Mouse (Mus musculus) heart, adult 2 months (tissue): ENCODE results near the gene Zfx. TPM values are rescaled to one million over a fixed set of nuclear protein-coding genes. Genes with fewer than 3 reads are reported as not detected.

Source experiments
- DNase-seq, 2 experiments: peaks; one replicate each; pipeline ENCODE4 v3.0.0; 2021
- H3K27ac ChIP-seq: fragments of 200-600 bp; 2 replicates; pipeline ENCODE4 v1.8.1; 2022
- H3K27me3 ChIP-seq: fragments of 200-500 bp; 2 replicates; pipeline ENCODE4 v1.6.1; 2012; ENCODE audit warnings: mild to moderate bottlenecking, low read length, inconsistent platforms, mixed read lengths; ENCODE audit not compliant: control insufficient read depth, insufficient read depth
- H3K36me3 ChIP-seq: fragments of 200-500 bp; 2 replicates; pipeline ENCODE4 v1.6.1; 2012; ENCODE audit warnings: low read length, inconsistent platforms; ENCODE audit not compliant: control insufficient read depth, insufficient read depth
- H3K4me1 ChIP-seq: fragments of 200-500 bp; 2 replicates; pipeline ENCODE4 v1.6.1; 2011; ENCODE audit warnings: low read length; ENCODE audit not compliant: control insufficient read depth, insufficient read depth
- H3K4me3 ChIP-seq: fragments of 200-600 bp; 2 replicates; pipeline ENCODE4 v1.8.1; 2022
- H3K79me2 ChIP-seq: fragments of 200-500 bp; replicated peaks from 2 replicates; pipeline ENCODE4 v1.6.1; 2012; ENCODE audit warnings: mild to moderate bottlenecking, inconsistent platforms, low read length, moderate library complexity, mixed read lengths; ENCODE audit not compliant: control insufficient read depth, insufficient read depth
- H3K9ac ChIP-seq: fragments of 200-500 bp; 2 replicates; pipeline ENCODE4 v1.6.1; 2012; ENCODE audit warnings: low read depth, mild to moderate bottlenecking, control low read depth, inconsistent platforms, low read length, mixed read lengths
- CTCF ChIP-seq: fragments of 200-600 bp; IDR thresholded peaks from 2 replicates; pipeline ENCODE4 v1.8.1; 2022; ENCODE audit warnings: antibody characterized with exemption, mild to moderate bottlenecking, moderate library complexity
- EP300 ChIP-seq: fragments of 200-500 bp; IDR thresholded peaks from 2 replicates; pipeline ENCODE4 v1.6.1; 2011; ENCODE audit warnings: low read depth, low read length, control low read depth; ENCODE audit not compliant: insufficient read depth
- POLR2A ChIP-seq: fragments of 200-500 bp; IDR thresholded peaks from 2 replicates; pipeline ENCODE4 v1.6.1; 2011; ENCODE audit warnings: mild to moderate bottlenecking, low read depth, low read length, control low read depth; ENCODE audit not compliant: insufficient read depth
- WGBS: fragments of 180-500 bp; shearing (Covaris S2); methylation state at CpG from one replicate; pipeline ENCODE4 v1.1.7; 2018; 5-methylcytosine and 5-hydroxymethylcytosine counted together
- intact Hi-C: fragments of 180-260 bp; cut with DNase I; formaldehyde crosslinking; loops from one replicate; pipeline ENCODE4 v1.15.1; 2025
- polyA plus RNA-seq: library from polyadenylated mRNA; depleted of rRNA; stranded (reverse); fragments of >200 nt; gene quantifications from 2 replicates; pipeline ENCODE4 v1.2.3, GENCODE M21; 2012; rRNA removed
- total RNA-seq, 2 experiments: library from RNA; stranded (reverse); gene quantifications; 2 replicates each; pipeline ENCODE4 v1.2.3; 2021

The Zfx gene
- total and polyA plus RNA-seq, 3 experiments: 4.5 to 23.7 (median 18.8) TPM

DNA sequence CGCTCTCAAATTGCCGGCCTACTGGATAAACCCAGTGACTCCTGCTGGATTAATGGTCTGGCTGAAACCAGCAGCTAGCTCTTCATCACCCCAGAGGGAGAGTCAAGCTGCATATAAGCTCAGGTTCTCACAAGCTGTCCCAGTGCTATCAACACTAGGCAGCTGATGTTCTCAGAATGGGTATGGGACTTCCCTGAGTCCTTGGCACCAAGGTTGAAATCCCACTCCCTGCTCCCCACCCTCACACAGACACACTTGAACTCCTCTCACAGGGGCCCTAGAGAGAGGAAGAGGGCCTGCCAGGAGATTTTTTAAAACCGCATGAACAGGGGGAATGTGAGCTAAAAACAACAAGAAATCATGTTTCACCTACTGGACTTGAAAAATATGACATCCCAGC lies 74.5 kb downstream of the Zfx start:
- no peak for TF ChIP-seq CTCF
- TF ChIP-seq EP300: no peak
- TF ChIP-seq POLR2A: no peak
- intact Hi-C loops: loop anchor here (5.0 kb wide), 1 partner anchor 68 kb away; no protein-coding TSS in a partner anchor
- Histone ChIP-seq H3K9ac (no peak overlapping the region), H3K79me2 (no peaks in the 10 kb centered on the region), H3K27me3 (no peaks in the 10 kb centered on the region), H3K4me1 (no peaks in the 10 kb centered on the region; the same call in 1 of the 2 replicates), H3K27ac (no peak overlapping the region), H3K36me3 (no peaks in the 10 kb centered on the region), H3K4me3 (no peak overlapping the region)
- WGBS: 70% methylated on average over 3 of the region's 3 CpGs
- no peak for DNase-seq

DNA sequence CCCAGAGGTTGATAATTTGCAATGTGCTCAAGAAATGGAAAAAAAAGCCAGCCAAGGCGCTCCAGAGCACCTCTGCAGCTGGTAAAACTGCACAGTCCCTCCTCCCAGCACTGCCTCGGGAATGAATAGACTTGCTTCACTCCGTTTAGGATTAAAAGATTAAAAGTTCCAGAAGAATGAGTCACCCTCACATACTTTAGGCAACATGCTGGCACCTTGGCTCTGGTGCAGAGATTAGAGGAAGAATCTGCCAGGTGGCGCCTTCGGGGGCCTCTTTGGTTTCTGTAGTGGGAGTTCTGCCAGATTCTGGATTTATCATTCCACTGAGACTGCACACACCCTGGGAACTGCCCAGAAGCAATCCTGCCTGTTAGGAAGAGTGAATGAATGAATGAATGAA lies 75.5 kb downstream of the Zfx start:
- peak in 1 of 2 experiments; percentile 23 for DNase-seq
- no peaks in the 10 kb centered on the region for H3K79me2 ChIP-seq
- no peak overlapping the region for H3K27ac ChIP-seq
- H3K4me3 ChIP-seq: no peak overlapping the region
- H3K27me3 ChIP-seq: no peaks in the 10 kb centered on the region
- intact Hi-C loops: loop anchor here (5.0 kb wide), 1 partner anchor 69 kb away; no protein-coding TSS in a partner anchor
- 25% methylated on average over 5 of the region's 5 CpGs for WGBS
- no peaks in the 10 kb centered on the region for H3K36me3 ChIP-seq
- no peaks in the 10 kb centered on the region; the same call in 1 of the 2 replicates for H3K4me1 ChIP-seq
- H3K9ac ChIP-seq: no peak overlapping the region
- TF ChIP-seq EP300: no peak

- no peaks in the 10 kb centered on the region for H3K27me3 ChIP-seq
These were observed 76.1 kb downstream of the Zfx start for GRCm38 (mm10) chrX:94047381-94047780.

GRCm38 (mm10) chrX:94032937-94033336 lies 90.6 kb downstream of the Zfx start:
- 35% methylated on average over 11 of the region's 11 CpGs for WGBS
- H3K4me3 ChIP-seq: no peak overlapping the region
- DNase-seq: peak; percentile 18 to 37
- H3K4me1 ChIP-seq: no peaks in the 10 kb centered on the region
- H3K79me2 ChIP-seq: no peaks in the 10 kb centered on the region
- TF ChIP-seq POLR2A (no peak), CTCF (peak; percentile 72)
- no peak overlapping the region; the same call in 1 of the 2 replicates for H3K9ac ChIP-seq
- intact Hi-C loops: loop anchor here (5.0 kb wide), 1 partner anchor 76 kb away; no protein-coding TSS in a partner anchor
- H3K27ac ChIP-seq: no peak overlapping the region
- no peaks in the 10 kb centered on the region for H3K27me3 ChIP-seq
- no peaks in the 10 kb centered on the region for H3K36me3 ChIP-seq

More at GRCm38 (mm10) chrX:94047381-94047780, 76.1 kb downstream of the Zfx start:
- no peak overlapping the region for H3K9ac ChIP-seq
- no peaks in the 10 kb centered on the region; the same call in 1 of the 2 replicates for H3K4me1 ChIP-seq
- H3K36me3 ChIP-seq: no peaks in the 10 kb centered on the region
- WGBS: 68% methylated on average over 5 of the region's 5 CpGs
- intact Hi-C loops: loop anchor here (5.0 kb wide), 1 partner anchor 70 kb away; no protein-coding TSS in a partner anchor
- no peak for DNase-seq
- TF ChIP-seq CTCF (no peak), POLR2A (no peak), EP300 (no peak)
- no peak overlapping the region for H3K4me3 ChIP-seq
- H3K27ac ChIP-seq: no peak overlapping the region
- no peaks in the 10 kb centered on the region for H3K79me2 ChIP-seq

DNA sequence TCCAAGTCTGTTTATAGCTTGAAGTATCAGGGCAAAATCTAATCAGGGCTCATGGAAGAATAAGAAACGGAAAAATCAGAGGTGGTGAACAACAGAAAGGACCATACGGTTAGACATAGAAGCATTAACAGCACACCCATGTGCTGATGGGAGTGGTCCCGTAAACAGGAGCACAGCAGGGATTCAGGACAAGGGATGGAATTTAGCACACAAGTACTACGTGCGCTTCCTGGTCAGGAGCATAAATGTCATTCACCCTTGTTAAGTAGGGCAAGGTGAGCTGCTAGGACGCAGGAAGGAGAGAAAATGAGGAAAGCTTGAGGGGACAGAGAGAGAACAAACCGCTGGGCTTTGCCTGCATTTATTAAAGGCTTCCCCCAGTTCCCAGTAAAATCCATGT lies 93.4 kb downstream of the Zfx start:
- 75% methylated on average over 7 of the region's 7 CpGs for WGBS
- intact Hi-C loops: loop anchor here (5.0 kb wide), 1 partner anchor 73 kb away; no protein-coding TSS in a partner anchor
- DNase-seq: no peak

More for the DNA sequence above, 93.4 kb downstream of the Zfx start:
- no peak for TF ChIP-seq POLR2A
- TF ChIP-seq EP300: no peak
- no peak for TF ChIP-seq CTCF
- H3K4me1 ChIP-seq: no peaks in the 10 kb centered on the region
- no peaks in the 10 kb centered on the region for H3K36me3 ChIP-seq
- H3K27ac ChIP-seq: no peak overlapping the region
- H3K79me2 ChIP-seq: no peaks in the 10 kb centered on the region
- no peaks in the 10 kb centered on the region for H3K27me3 ChIP-seq
- H3K4me3 ChIP-seq: no peak overlapping the region
- H3K9ac ChIP-seq: no peak overlapping the region

Other genes with a start within 250 kb of the Zfx start
- not detected for gene AU015836, start 155.0 kb downstream of the Zfx start, total RNA-seq
- not detected in 2 replicates for gene AU015836, start 155.0 kb downstream of the Zfx start, polyA plus RNA-seq
- gene Eif2s3x, start 89.2 kb upstream of the Zfx start, total RNA-seq: 100 to 1,000 TPM; 102 to 153 TPM
- gene Eif2s3x, start 89.2 kb upstream of the Zfx start, polyA plus RNA-seq: 32.1 and 112 TPM in 2 replicates
- 1 to 10 TPM; 6.1 to 9.1 TPM for gene Klhl15, start 110.9 kb upstream of the Zfx start, total RNA-seq
- 3.4 TPM in 2 replicates for gene Klhl15, start 110.9 kb upstream of the Zfx start, polyA plus RNA-seq
- not detected for gene Fam90a1b, start 243.1 kb upstream of the Zfx start, total RNA-seq
- not detected in 2 replicates for gene Fam90a1b, start 243.1 kb upstream of the Zfx start, polyA plus RNA-seq
- 100 to 1,000 TPM; 183 to 262 TPM for gene Apoo, start 243.4 kb upstream of the Zfx start, total RNA-seq
- gene Apoo, start 243.4 kb upstream of the Zfx start, polyA plus RNA-seq: 69.0 and 121 TPM in 2 replicates